Mouse (Mus musculus) liver, adult 2 months (tissue): ENCODE results near the gene Shc3. TPM values are rescaled to one million over a fixed set of nuclear protein-coding genes. Genes with fewer than 3 reads are reported as not detected.

ENCODE experiments used
- DNase-seq: peaks from one replicate; pipeline ENCODE4 v3.0.0-alpha.2; 2011; ENCODE audit warnings: low read depth, low spot score; ENCODE audit errors: extremely low read depth
- H3K27ac ChIP-seq: fragments of 200-500 bp; replicated peaks from 2 replicates; pipeline ENCODE4 v1.5.1; 2012; ENCODE audit warnings: low read depth, mild to moderate bottlenecking, control low read depth, inconsistent platforms, low read length; ENCODE audit not compliant: insufficient read depth
- H3K27me3 ChIP-seq: fragments of 200-500 bp; 2 replicates; pipeline ENCODE4 v1.6.1; 2012; ENCODE audit warnings: mild to moderate bottlenecking, moderate library complexity, low read length, inconsistent platforms; ENCODE audit not compliant: control insufficient read depth, insufficient read depth
- H3K36me3 ChIP-seq: fragments of 200-500 bp; 2 replicates; pipeline ENCODE4 v1.6.1; 2012; ENCODE audit warnings: low read length, inconsistent platforms; ENCODE audit not compliant: control insufficient read depth, insufficient read depth
- H3K4me1 ChIP-seq: fragments of 200-500 bp; 2 replicates; pipeline ENCODE4 v1.6.1; 2011; ENCODE audit warnings: low read length; ENCODE audit not compliant: control insufficient read depth, insufficient read depth
- H3K4me3 ChIP-seq: fragments of 200-500 bp; 2 replicates; pipeline ENCODE4 v1.5.1; 2011; ENCODE audit warnings: low read depth, mild to moderate bottlenecking, control low read depth, low read length, moderate library complexity; ENCODE audit not compliant: insufficient read depth
- H3K79me2 ChIP-seq: fragments of 200-500 bp; 2 replicates; pipeline ENCODE4 v1.6.1; 2012; ENCODE audit warnings: inconsistent platforms, mild to moderate bottlenecking, low read length, moderate library complexity; ENCODE audit not compliant: control insufficient read depth, insufficient read depth
- H3K9ac ChIP-seq: fragments of 200-500 bp; 2 replicates; pipeline ENCODE4 v1.6.1; 2012; ENCODE audit warnings: low read depth, mild to moderate bottlenecking, control low read depth, inconsistent platforms, low read length
- CTCF ChIP-seq: fragments of 200-500 bp; IDR thresholded peaks from 2 replicates; pipeline ENCODE4 v1.5.1; 2011; ENCODE audit warnings: low read depth, low read length, control low read depth
- POLR2A ChIP-seq: fragments of 200-500 bp; IDR thresholded peaks from 2 replicates; pipeline ENCODE4 v1.6.1; 2011; ENCODE audit warnings: low read length, control low read depth; ENCODE audit not compliant: insufficient read depth; ENCODE audit errors: extremely low read depth
- WGBS: fragments of 180-500 bp; shearing (Covaris S2); methylation state at CpG from one replicate; pipeline ENCODE4 v1.1.7; 2018; 5-methylcytosine and 5-hydroxymethylcytosine counted together
- polyA plus RNA-seq: library from polyadenylated mRNA; depleted of rRNA; stranded (reverse); fragments of >200 nt; gene quantifications from 2 replicates; pipeline ENCODE4 v1.2.3, GENCODE M21; 2012; rRNA removed
- total RNA-seq: library from RNA; depleted of rRNA; stranded (reverse); fragments of >200 nt; gene quantifications from 2 replicates; pipeline ENCODE4 v1.2.3, GENCODE M21; 2014; rRNA removed

Shc3 gene
- total and polyA plus RNA-seq, 2 experiments = 0.09 TPM; not detected in 1

- 79% methylated on average over 6 of the region's 6 CpGs for WGBS
- no peak for DNase-seq
- Histone ChIP-seq H3K36me3 (no peaks in the 10 kb centered on the region), H3K27me3 (no peaks in the 10 kb centered on the region), H3K9ac (no peak overlapping the region), H3K27ac (no peak overlapping the region), H3K4me3 (no peak overlapping the region), H3K4me1 (no peaks in the 10 kb centered on the region), H3K79me2 (no peaks in the 10 kb centered on the region)
- TF ChIP-seq POLR2A (no peak), CTCF (no peak)
Observed at GRCm38 (mm10) chr13:51391359-51391916, 177.8 kb downstream of the Shc3 start.

GRCm38 (mm10) chr13:51390398-51390797, 178.8 kb downstream of the Shc3 start:
- H3K27ac ChIP-seq = no peak overlapping the region
- H3K27me3 ChIP-seq = no peaks in the 10 kb centered on the region
- no peaks in the 10 kb centered on the region for H3K79me2 ChIP-seq
- H3K9ac ChIP-seq = no peak overlapping the region
- H3K4me3 ChIP-seq = no peak overlapping the region
- H3K4me1 ChIP-seq = no peaks in the 10 kb centered on the region
- no peak for DNase-seq
- H3K36me3 ChIP-seq = no peaks in the 10 kb centered on the region
- WGBS = 54% methylated on average over 4 of the region's 4 CpGs
- TF ChIP-seq CTCF (no peak), POLR2A (no peak)

GRCm38 (mm10) chr13:51387908-51388307, 181.3 kb downstream of the Shc3 start:
- Histone ChIP-seq H3K4me3 (no peak overlapping the region), H3K79me2 (no peaks in the 10 kb centered on the region), H3K27me3 (no peaks in the 10 kb centered on the region), H3K4me1 (no peaks in the 10 kb centered on the region), H3K9ac (no peak overlapping the region), H3K36me3 (no peaks in the 10 kb centered on the region), H3K27ac (no peak overlapping the region)
- TF ChIP-seq POLR2A (no peak), CTCF (no peak)
- 77% methylated on average over 4 of the region's 4 CpGs for WGBS
- no peak for DNase-seq

DNA sequence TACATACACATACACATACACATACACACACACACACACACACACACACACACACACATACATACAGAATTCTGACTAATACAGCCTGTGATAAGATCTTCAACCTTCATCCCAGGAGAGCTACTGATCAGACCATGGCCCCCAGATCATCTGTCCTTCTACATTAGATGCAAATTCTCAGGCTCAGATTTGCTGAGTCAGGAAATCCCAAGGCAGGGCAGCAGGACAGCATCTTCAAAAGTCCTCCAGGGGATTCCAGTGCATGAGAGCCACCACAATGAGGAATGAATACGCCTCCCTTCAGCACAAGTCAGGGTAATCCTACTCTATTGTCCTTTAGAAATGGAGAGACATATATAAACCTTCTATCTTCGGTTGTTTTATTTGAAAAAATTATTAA, 184.3 kb downstream of the Shc3 start:
- Histone ChIP-seq H3K79me2 (no peaks in the 10 kb centered on the region), H3K9ac (no peak overlapping the region), H3K27ac (no peak overlapping the region), H3K4me1 (no peaks in the 10 kb centered on the region), H3K36me3 (no peaks in the 10 kb centered on the region), H3K4me3 (no peak overlapping the region), H3K27me3 (no peaks in the 10 kb centered on the region)
- TF ChIP-seq CTCF (no peak), POLR2A (no peak)
- no peak for DNase-seq
- 89% methylated on average over 2 of the region's 2 CpGs for WGBS

GRCm38 (mm10) chr13:51381498-51381897, 187.7 kb downstream of the Shc3 start:
- 88% methylated on average over 6 of the region's 6 CpGs for WGBS
- no peak for TF ChIP-seq CTCF
- no peak for TF ChIP-seq POLR2A
- H3K4me3 ChIP-seq = no peak overlapping the region
- H3K27me3 ChIP-seq = no peaks in the 10 kb centered on the region
- no peak overlapping the region for H3K27ac ChIP-seq
- no peaks in the 10 kb centered on the region for H3K79me2 ChIP-seq
- no peaks in the 10 kb centered on the region for H3K4me1 ChIP-seq
- no peak for DNase-seq
- H3K9ac ChIP-seq = no peak overlapping the region
- no peaks in the 10 kb centered on the region for H3K36me3 ChIP-seq

Other genes with a start within 250 kb of the Shc3 start
- 0.83 and 1.1 TPM in 2 replicates for gene S1pr3, start 160.8 kb downstream of the Shc3 start, total RNA-seq
- 1.6 and 1.7 TPM in 2 replicates for gene S1pr3, start 160.8 kb downstream of the Shc3 start, polyA plus RNA-seq
- 32.4 and 38.0 TPM in 2 replicates for gene Cks2, start 75.8 kb upstream of the Shc3 start, total RNA-seq
- gene Cks2, start 75.8 kb upstream of the Shc3 start, polyA plus RNA-seq = 22.7 and 25.8 TPM in 2 replicates
- gene Secisbp2, start 82.3 kb upstream of the Shc3 start, total RNA-seq = 9.0 and 10.1 TPM in 2 replicates
- 13.6 and 13.8 TPM in 2 replicates for gene Secisbp2, start 82.3 kb upstream of the Shc3 start, polyA plus RNA-seq
- 0.40 and 0.74 TPM in 2 replicates for gene Sema4d, start 224.3 kb upstream of the Shc3 start, total RNA-seq
- gene Sema4d, start 224.3 kb upstream of the Shc3 start, polyA plus RNA-seq = 0.94 and 1.2 TPM in 2 replicates